Mouse (Mus musculus) lung, postnatal 25 days (tissue): ENCODE results near the gene Elovl2.

ENCODE experiments used
- DNase-seq: peaks from one replicate; pipeline ENCODE4 v3.0.0; 2022; ENCODE audit warnings: low spot score

Elovl2 gene

GRCm38 (mm10) chr13:41145433-41145970 is 74.7 kb downstream of the Elovl2 start:
- no peak for DNase-seq

DNA sequence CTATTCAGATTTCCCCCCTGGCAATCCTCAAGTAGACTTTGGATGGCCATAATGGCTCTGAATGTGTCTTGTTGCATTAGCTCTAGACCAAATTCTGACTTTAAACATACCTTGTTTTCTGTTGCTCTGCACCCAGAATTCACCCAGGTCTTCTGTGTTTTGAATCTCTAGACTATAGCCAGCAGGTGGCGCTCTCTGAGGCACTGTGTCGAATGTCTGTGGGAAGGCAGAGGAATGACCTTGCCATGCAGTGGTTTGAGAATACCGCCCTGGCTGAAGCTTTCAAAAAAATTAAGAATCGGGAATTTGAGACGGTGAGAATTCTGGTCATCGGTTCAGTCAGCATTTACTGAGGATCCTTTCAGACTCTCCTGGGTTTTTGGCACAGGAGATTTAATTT is 85.3 kb downstream of the Elovl2 start:
- peak; percentile 49 for DNase-seq
